Mouse (Mus musculus) neural tube, embryonic 15.5 days (tissue): ENCODE results near the gene Ddx51. TPM values are rescaled to one million over a fixed set of nuclear protein-coding genes. Genes with fewer than 3 reads are reported as not detected.

Source experiments
- ATAC-seq: fragments of 200-750 bp; cut with Nextera tagmentation; 2 replicates; pipeline ENCODE4 v1.8.0; 2017; ENCODE audit warnings: mild to moderate bottlenecking, moderate TSS enrichment, moderate library complexity; ENCODE audit not compliant: low FRiP score
- H3K27ac ChIP-seq: fragments of 300-500 bp; sonication (generic); replicated peaks from 2 replicates; pipeline ENCODE4 v1.5.1; 2015; ENCODE audit warnings: mild to moderate bottlenecking, inconsistent platforms
- H3K27me3 ChIP-seq: fragments of 300-500 bp; sonication (generic); replicated peaks from 2 replicates; pipeline ENCODE4 v1.6.1; 2015; ENCODE audit warnings: inconsistent platforms
- H3K36me3 ChIP-seq: fragments of 300-500 bp; sonication (generic); 2 replicates; pipeline ENCODE4 v1.6.1; 2015; ENCODE audit warnings: inconsistent platforms
- H3K4me1 ChIP-seq: fragments of 300-500 bp; sonication (generic); 2 replicates; pipeline ENCODE4 v1.6.1; 2015; ENCODE audit warnings: inconsistent platforms
- H3K4me2 ChIP-seq: fragments of 300-500 bp; sonication (generic); 2 replicates; pipeline ENCODE4 v1.6.1; 2015; ENCODE audit warnings: inconsistent platforms, mild to moderate bottlenecking, moderate library complexity
- H3K4me3 ChIP-seq: fragments of 300-500 bp; sonication (generic); replicated peaks from 2 replicates; pipeline ENCODE4 v1.5.1; 2015; ENCODE audit warnings: mild to moderate bottlenecking, inconsistent platforms
- H3K9ac ChIP-seq: fragments of 300-500 bp; sonication (generic); replicated peaks from 2 replicates; pipeline ENCODE4 v1.6.1; 2015; ENCODE audit warnings: mild to moderate bottlenecking, inconsistent platforms
- H3K9me3 ChIP-seq: fragments of 300-500 bp; sonication (generic); replicated peaks from 2 replicates; pipeline ENCODE4 v1.6.1; 2016; ENCODE audit warnings: inconsistent platforms
- WGBS: fragments of 180-500 bp; shearing (Covaris S2); methylation state at CpG from one replicate; pipeline ENCODE4 v1.1.7; 2015; ENCODE audit warnings: mixed read lengths; 5-methylcytosine and 5-hydroxymethylcytosine counted together
- polyA plus RNA-seq: library from polyadenylated mRNA; unstranded; fragments of >200 nt; fragmentation: Nextera tagmentation; extraction: Ambion mirVana; gene quantifications from 2 replicates; pipeline ENCODE4 v1.2.1, GENCODE M21; 2015

Ddx51 gene
- polyA plus RNA-seq, 1 experiment from 2014 or later: 18.3 TPM

DNA sequence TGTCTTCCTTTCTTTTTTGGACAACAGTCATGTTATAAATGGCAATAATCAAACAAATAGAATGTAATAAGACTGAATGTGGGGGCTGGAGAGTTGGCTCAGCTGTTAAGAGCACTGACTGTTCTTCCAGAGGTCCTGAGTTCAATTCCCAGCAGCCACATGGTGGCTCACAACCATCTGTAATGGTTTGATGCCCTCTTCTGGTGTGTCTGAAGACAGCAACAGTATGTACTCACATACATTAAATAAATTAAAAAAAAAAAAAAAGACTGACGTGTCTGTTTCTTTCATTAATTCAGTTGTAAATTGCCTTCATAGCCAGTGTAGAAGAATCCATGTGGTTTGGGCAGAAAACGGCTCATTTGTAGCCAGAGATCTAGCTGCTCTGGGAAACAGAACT, 28.9 kb upstream of the Ddx51 start:
- Histone ChIP-seq H3K4me3 (no peak overlapping the region), H3K4me2 (no peak overlapping the region), H3K27ac (no peak overlapping the region), H3K4me1 (peaks cover 5% of the 10 kb centered on the region), H3K9ac (no peak overlapping the region), H3K27me3 (no peaks in the 10 kb centered on the region), H3K36me3 (peaks cover 9% of the 10 kb centered on the region; the same call in 1 of the 2 replicates), H3K9me3 (no peaks in the 10 kb centered on the region)
- WGBS: 73% methylated on average over 2 of the region's 2 CpGs
- no peak for ATAC-seq

DNA sequence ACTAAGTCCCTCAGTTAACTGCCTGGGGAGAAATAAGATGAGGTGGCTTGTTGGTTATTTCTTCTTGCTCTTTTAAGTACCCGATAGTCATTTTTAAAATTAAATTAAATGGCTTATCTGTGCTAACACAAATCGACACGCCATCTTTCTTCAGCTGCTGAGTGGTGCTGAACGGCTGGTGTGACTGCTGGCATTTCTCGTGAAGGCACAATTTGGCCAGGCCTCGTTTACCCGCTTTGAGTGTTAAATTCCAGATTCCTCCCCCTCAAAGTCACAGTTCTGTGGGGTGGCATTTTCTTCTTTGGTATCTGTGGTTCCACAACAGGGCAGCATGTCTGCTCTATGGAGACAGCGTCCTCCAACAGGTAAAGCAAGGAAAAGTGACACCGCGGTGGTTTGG, 25.9 kb upstream of the Ddx51 start:
- H3K4me3 ChIP-seq: no peak overlapping the region
- H3K27me3 ChIP-seq: no peaks in the 10 kb centered on the region
- peaks cover 5% of the 10 kb centered on the region for H3K4me1 ChIP-seq
- H3K4me2 ChIP-seq: no peak overlapping the region
- ATAC-seq: no peak
- no peaks in the 10 kb centered on the region for H3K36me3 ChIP-seq
- no peaks in the 10 kb centered on the region for H3K9me3 ChIP-seq
- H3K27ac ChIP-seq: no peak overlapping the region
- 71% methylated on average over 10 of the region's 10 CpGs for WGBS
- no peak overlapping the region for H3K9ac ChIP-seq

DNA sequence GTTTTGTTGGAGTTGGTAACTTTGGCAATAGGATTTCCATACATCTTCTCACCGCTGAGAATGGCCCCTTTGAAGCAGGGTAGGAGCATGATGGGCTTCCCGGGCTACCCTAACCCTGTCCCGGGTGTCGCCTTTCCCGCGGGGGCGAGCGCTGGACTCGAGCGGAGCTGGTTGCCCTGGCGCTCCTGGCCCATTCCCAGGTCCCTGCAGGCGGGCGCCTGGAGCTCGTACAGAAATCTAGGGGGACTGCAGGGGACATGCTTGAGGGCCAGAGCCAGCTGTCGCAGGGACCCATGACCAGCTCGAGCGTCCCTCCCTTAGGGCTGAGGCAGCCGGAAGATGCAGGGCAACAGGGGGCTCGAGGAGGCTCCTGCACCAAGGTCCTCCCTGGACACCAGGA, 25.1 kb upstream of the Ddx51 start:
- 20% methylated on average over 19 of the region's 19 CpGs for WGBS

DNA sequence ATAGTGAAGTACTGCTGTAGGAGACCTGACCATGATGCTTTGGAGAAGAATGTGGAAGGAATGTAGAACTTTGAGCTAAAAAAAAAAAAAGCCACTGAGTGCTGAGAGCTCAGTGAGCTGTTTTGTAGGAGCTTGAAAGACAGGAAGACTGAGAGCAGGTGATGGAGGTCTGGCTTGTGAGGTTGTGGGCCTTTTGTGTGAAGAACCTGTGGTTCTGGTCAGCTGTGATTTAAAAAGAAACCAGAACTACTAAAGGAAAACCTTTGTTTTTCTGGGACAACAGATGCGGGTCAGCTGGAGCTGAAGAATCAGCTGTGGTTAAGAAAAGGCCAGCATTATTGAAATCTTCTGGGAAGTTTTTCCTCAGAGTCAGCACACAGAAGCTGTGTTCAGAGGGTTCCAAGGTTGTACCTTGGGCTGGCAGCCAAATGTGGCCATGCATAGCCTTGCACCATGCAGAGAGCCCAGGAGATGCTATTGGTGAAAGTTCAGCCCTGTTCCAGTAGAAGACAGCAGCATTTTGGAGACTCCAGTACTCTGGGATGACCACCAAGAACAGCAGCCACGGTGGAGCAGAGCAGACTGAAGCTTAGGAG, 23.6 kb upstream of the Ddx51 start:
- Histone ChIP-seq H3K36me3 (no peaks in the 10 kb centered on the region), H3K4me2 (no peak overlapping the region), H3K9me3 (no peaks in the 10 kb centered on the region), H3K4me3 (no peak overlapping the region), H3K27ac (no peak overlapping the region), H3K27me3 (no peaks in the 10 kb centered on the region), H3K9ac (no peak overlapping the region), H3K4me1 (peaks cover 5% of the 10 kb centered on the region)
- no peak for ATAC-seq
- 79% methylated on average over 2 of the region's 2 CpGs for WGBS

More for the DNA sequence above, 25.1 kb upstream of the Ddx51 start:
- no peak for ATAC-seq
- Histone ChIP-seq H3K9ac (no peak overlapping the region), H3K27me3 (no peaks in the 10 kb centered on the region), H3K27ac (no peak overlapping the region), H3K36me3 (no peaks in the 10 kb centered on the region), H3K4me3 (no peak overlapping the region), H3K4me2 (peak overlapping the region; percentile 34), H3K4me1 (peaks cover 5% of the 10 kb centered on the region), H3K9me3 (no peaks in the 10 kb centered on the region)

DNA sequence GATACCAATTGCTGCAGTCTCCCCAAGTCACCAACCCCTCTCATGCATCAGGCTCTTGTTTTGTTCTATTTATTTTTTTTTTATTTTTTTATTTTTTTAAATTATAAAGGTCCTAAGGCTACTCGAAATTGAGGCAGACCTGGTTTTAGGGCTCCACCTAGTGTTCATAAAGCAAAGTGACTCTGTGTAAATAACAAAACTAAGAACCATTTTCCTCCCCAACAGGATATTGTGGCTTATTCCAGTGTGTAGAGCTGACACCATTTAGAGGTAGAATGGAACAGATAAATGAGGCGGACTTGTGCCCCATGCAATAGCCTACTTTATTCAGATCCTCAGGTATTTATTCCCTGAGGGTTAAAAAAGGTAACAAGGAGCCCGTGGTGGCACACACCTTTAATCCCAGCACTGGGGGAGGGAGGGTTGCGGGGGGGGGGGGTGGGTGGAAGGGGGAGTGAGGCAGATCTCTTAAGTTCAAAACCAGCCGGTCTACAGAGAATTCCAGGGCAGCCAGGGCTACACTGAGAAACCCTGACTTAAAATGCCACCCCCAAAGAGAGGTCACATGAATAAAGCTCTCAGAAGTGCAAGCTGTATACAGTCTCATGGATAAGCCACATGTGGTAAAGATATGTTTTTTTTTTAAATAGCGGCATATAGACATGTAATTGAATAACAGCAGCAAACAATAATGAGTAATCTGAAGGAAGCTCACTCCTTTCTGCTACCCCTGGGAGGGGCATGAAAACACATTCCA, 17.1 kb upstream of the Ddx51 start:
- no peaks in the 10 kb centered on the region for H3K9me3 ChIP-seq
- H3K27ac ChIP-seq: no peak overlapping the region
- ATAC-seq: peak; percentile 45; the same call in 1 of the 2 replicates
- no peak overlapping the region for H3K9ac ChIP-seq
- no peaks in the 10 kb centered on the region for H3K36me3 ChIP-seq
- H3K27me3 ChIP-seq: peaks cover 7% of the 10 kb centered on the region; the same call in 1 of the 2 replicates
- H3K4me3 ChIP-seq: no peak overlapping the region
- 0 out of 2 replicates have a peak, but pooled peaks cover 2% of the 10 kb centered on the region for H3K4me1 ChIP-seq
- WGBS: 47% methylated on average over 6 of the region's 6 CpGs
- no peak overlapping the region for H3K4me2 ChIP-seq

DNA sequence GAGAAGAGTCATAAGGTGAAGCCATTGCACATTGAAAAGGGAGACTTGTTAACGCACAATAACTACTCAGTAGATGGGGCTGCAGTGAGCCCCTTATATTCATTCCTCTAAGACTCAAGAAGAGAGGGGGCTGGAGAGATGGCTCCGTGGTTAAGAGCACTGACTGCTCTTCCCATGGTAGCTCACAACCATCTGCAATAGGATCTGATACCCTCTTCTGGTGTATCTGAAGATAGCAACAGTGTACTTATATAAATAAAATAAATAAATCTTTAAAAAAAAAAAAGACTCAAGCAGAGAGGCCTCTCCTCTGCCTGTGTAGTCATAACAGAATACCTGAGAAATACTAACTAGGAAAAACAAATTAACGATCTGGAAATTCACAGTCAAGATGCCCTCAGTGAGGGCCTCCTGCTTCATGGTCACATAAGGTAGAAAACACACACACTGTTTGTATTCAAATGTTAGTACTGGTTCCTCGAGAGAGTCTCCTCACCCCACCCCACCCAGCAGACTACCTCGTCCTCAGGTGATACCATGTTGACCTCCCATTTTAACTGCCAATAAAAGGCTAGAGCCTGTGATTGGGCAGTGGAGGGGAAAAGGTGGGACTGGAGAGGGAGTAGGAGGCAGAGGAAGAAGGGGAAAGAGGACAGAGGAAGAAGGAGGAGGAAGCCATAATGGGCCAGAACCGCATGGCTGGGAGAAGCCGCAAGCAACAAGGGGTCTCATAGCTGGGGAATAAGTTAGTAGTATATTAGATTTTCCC, 14.8 kb upstream of the Ddx51 start:
- WGBS: 86% methylated on average over 7 of the region's 7 CpGs
- no peak for ATAC-seq
- H3K9me3 ChIP-seq: no peaks in the 10 kb centered on the region
- no peaks in the 10 kb centered on the region for H3K36me3 ChIP-seq
- H3K9ac ChIP-seq: no peak overlapping the region
- no peak overlapping the region for H3K27ac ChIP-seq
- no peak overlapping the region for H3K4me3 ChIP-seq
- no peak overlapping the region for H3K4me2 ChIP-seq
- H3K27me3 ChIP-seq: peaks cover 7% of the 10 kb centered on the region; the same call in 1 of the 2 replicates
- H3K4me1 ChIP-seq: 0 out of 2 replicates have a peak, but pooled peaks cover 2% of the 10 kb centered on the region

DNA sequence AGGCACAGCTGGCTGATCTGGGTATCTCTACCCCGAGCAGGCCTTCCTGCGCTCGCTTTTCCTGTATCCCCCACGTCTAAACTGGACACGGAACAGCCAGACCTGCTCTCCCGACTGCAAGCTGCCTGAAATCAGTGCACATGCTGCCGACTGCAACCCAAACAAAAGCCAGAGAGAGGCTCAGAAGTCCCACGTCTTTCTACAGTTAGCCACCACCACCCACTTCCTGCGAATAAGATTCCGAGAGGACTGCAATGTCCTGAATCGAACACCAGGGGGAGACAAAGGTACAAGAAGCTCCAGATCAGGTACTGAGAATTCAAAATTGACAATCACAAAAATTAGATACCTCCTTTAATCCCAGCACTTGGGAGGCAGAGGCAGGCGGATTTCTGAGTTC, 13.8 kb upstream of the Ddx51 start:
- WGBS: 23% methylated on average over 12 of the region's 12 CpGs
- 0 out of 2 replicates have a peak, but pooled peaks cover 2% of the 10 kb centered on the region for H3K4me1 ChIP-seq
- H3K4me3 ChIP-seq: no peak overlapping the region
- H3K4me2 ChIP-seq: peak overlapping the region; percentile 30; the same call in 1 of the 2 replicates
- H3K27ac ChIP-seq: no peak overlapping the region
- no peaks in the 10 kb centered on the region for H3K36me3 ChIP-seq
- peaks cover 7% of the 10 kb centered on the region; the same call in 1 of the 2 replicates for H3K27me3 ChIP-seq
- H3K9me3 ChIP-seq: no peaks in the 10 kb centered on the region
- no peak overlapping the region for H3K9ac ChIP-seq
- no peak for ATAC-seq

DNA sequence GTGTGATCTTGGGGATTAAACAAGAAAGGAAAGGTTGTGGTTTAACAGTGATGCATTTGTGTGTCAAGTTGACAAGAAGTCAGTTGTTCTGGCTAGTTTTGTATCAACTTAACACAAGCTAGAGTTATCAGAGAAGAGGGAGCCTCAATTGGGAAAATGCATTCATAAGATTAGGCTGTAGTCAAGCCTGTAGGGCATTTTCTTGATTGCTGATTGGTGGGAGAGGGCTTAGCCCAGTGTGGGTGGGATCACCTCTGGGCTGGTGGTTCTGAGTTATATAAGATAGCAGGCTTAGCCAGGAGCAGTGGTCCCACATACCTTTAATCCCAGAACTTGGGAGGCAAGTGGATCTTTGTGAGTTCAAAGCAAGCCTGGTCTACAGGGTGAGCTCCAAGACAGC, 6.9 kb upstream of the Ddx51 start:
- no peak overlapping the region for H3K4me2 ChIP-seq
- H3K4me1 ChIP-seq: no peaks in the 10 kb centered on the region
- no peak overlapping the region for H3K9ac ChIP-seq
- peaks cover 59% of the 10 kb centered on the region for H3K36me3 ChIP-seq
- no peak for ATAC-seq
- H3K27me3 ChIP-seq: no peaks in the 10 kb centered on the region
- H3K9me3 ChIP-seq: no peaks in the 10 kb centered on the region
- H3K27ac ChIP-seq: no peak overlapping the region
- H3K4me3 ChIP-seq: no peak overlapping the region

DNA sequence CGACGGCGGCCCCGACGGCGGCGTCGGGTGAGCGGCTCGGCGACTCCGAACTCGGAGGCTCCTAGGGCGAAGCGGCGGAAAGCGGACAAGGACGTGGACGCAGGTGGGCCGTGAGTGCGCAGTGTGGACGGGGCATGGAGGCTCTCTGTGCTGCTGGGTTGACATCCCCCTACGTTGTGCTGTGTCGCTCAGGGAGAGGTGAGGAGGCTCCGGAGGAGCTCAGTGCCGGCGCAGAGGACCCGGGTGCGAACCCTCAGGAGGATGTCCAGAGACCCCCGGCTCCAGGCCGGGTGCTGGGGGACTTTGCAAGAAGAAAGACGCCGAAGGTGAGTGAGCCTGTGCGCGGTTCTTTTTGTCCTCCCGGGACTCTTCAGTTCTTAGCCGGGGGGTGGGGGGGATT, 435 bp downstream of the Ddx51 start:
- ATAC-seq: peak; percentile 37; the same call in 1 of the 2 replicates
- H3K4me1 ChIP-seq: peaks cover 24% of the 10 kb centered on the region
- under 1% methylated on average over 37 of the region's 37 CpGs for WGBS
- H3K9me3 ChIP-seq: no peaks in the 10 kb centered on the region
- no peak overlapping the region for H3K27ac ChIP-seq
- H3K9ac ChIP-seq: peak overlapping the region; percentile 76
- peaks cover 72% of the 10 kb centered on the region for H3K36me3 ChIP-seq
- no peaks in the 10 kb centered on the region for H3K27me3 ChIP-seq
- H3K4me3 ChIP-seq: peak overlapping the region; percentile 98
- H3K4me2 ChIP-seq: peak overlapping the region; percentile 94

DNA sequence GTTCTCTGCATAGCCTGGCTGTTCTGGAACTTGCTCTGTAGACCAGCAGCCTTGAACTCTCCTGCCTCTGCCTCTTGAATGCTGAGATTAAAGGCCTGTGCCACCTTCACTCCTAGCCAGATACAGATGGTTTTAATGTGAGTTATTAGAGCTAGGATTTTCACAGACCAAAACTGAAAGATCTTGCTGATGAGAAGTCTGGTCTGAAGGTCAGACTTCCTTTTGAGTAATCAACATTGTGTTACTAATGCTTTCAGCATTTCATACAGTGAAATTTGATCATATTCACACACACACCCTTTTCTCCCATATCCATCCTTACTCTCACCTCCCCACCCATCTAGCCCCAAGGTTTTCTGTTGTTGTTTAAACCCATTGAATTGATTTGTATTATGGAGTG, 6.4 kb downstream of the Ddx51 start:
- Histone ChIP-seq H3K36me3 (peaks cover 87% of the 10 kb centered on the region), H3K4me2 (no peak overlapping the region), H3K27me3 (no peaks in the 10 kb centered on the region), H3K4me1 (peaks cover under 1% of the 10 kb centered on the region; the same call in 1 of the 2 replicates), H3K4me3 (no peak overlapping the region), H3K9ac (no peak overlapping the region), H3K9me3 (no peaks in the 10 kb centered on the region), H3K27ac (no peak overlapping the region)
- no peak for ATAC-seq

DNA sequence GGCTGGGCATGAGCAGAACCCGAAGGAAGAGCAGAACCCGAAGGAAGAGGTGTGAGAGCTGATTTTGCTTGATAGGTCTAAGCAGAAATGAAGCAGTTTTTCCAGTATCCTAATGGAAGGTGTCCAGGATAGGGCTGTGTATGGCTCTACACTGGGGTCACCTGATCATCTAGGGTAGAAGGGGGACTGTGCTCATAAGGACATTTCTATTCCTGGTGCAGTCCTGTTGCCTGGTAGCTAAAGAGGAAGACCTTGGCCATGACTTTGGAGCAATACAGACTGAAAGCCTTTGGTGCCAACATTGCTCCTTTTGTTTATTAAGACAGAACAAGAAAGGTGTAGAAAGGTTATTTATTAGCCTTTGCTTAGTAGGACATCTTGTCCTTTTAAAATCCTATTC, 10.8 kb downstream of the Ddx51 start:
- Histone ChIP-seq H3K4me3 (no peak overlapping the region), H3K4me1 (no peaks in the 10 kb centered on the region), H3K9ac (no peak overlapping the region), H3K9me3 (no peaks in the 10 kb centered on the region), H3K4me2 (no peak overlapping the region), H3K27me3 (no peaks in the 10 kb centered on the region), H3K27ac (no peak overlapping the region), H3K36me3 (peaks cover 87% of the 10 kb centered on the region)
- 100% methylated on average over 2 of the region's 2 CpGs for WGBS
- no peak for ATAC-seq
